Comparison of ENCODE assay signal across 8 mouse cellular contexts in the genomic region with DNA sequence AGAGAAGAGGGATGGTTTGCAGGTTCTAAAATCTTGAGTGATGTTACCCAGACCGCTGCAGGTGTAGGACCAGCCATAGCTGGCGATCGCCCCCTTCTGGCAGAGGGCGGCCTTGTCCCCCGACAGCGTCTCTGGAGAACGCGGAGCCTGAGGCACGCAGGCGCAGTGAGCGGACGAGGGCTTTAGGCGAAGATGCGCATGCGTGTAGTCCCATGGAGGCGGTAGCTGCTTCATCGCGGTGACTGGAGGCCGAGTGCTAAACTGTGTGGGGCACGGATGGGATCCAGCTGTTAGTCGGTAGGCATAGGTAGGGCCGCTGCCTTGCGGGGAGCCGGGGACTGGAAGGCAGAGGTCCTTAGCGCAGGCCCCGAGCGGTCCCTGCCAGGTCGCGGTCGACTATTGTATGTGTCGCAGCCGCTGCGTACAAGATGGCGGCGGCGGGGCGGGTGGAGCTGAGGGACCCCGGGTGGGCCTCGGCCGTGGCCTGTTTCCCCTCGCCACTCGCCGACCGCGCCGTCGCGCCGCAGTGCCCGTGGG. TPM values are rescaled to one million over a fixed set of nuclear protein-coding genes. Genes with fewer than 3 reads are reported as not detected.
A peak's percentile ranks its signal among the peaks of the same experiment; 100 is the strongest.
DNase-seq lines count a peak whose midpoint lies in the region; ATAC-seq lines count a peak whose summit lies in the region.

No protein-coding gene starts in this region.

- peak; percentile 93 for DNase-seq in Muller cell, postnatal 12 days (ENCODE audit: inconsistent ontology term)
- peak; percentile 97 for DNase-seq in cerebellum, adult 9-11 months
- peak; percentile 96 to 100 for DNase-seq in frontal cortex, adult 2 months (ENCODE audit: extremely low spot score in 1 of 2, low spot score in 1 of 2)
- DNase-seq in hindbrain, embryonic 11.5 days (ENCODE audit: low spot score): peak; percentile 100
- DNase-seq in layer of hippocampus, postnatal 10 days (ENCODE audit: low spot score in 2 of 2): peak; percentile 100
- peak; percentile 99 for DNase-seq in lung, postnatal 10 days
- DNase-seq in ovary, postnatal 36 days (ENCODE audit: low spot score): peak; percentile 98
- DNase-seq in thymus, postnatal 25 days: peak; percentile 100

- H3K27ac ChIP-seq in hindbrain, embryonic 11.5 days (ENCODE audit: low read depth, low read length): peak overlapping the region; percentile 90

- H3K4me2 ChIP-seq in hindbrain, embryonic 11.5 days (replicated peaks; ENCODE audit: low read depth, low read length): peak overlapping the region; percentile 59; the same call in 1 of the 2 replicates

- no peaks in the 10 kb centered on the region for H3K36me3 ChIP-seq in hindbrain, embryonic 11.5 days (ENCODE audit: control insufficient read depth, insufficient read depth, low read length)

- no peaks in the 10 kb centered on the region for H3K4me1 ChIP-seq in hindbrain, embryonic 11.5 days (replicated peaks; ENCODE audit: control insufficient read depth, insufficient read depth, low read length)

- peak overlapping the region; percentile 99 for H3K4me3 ChIP-seq in hindbrain, embryonic 11.5 days (ENCODE audit: low read depth, low read length)

- under 1% methylated on average over 42 of the region's 50 CpGs for WGBS in hindbrain, embryonic 11.5 days

- peak; percentile 95 for ATAC-seq in hindbrain, embryonic 11.5 days (ENCODE audit: low FRiP score)

- H3K9ac ChIP-seq in hindbrain, embryonic 11.5 days (ENCODE audit: low read depth, low read length): peak overlapping the region; percentile 99

- H3K9me3 ChIP-seq in hindbrain, embryonic 11.5 days (ENCODE audit: control insufficient read depth, low read length): no peaks in the 10 kb centered on the region

- H3K27me3 ChIP-seq in hindbrain, embryonic 11.5 days (ENCODE audit: control insufficient read depth, insufficient read depth, low read length): no peaks in the 10 kb centered on the region

RNA-seq across cellular contexts. Expression of a gene that starts 47.3 kb away (rescaled TPM):
- polyA plus RNA-seq in frontal cortex, adult 2 months (2012; rRNA removed): 62.4 and 65.0 TPM in 2 replicates
- polyA plus RNA-seq in hindbrain, embryonic 11.5 days (2014; fragmentation: Nextera tagmentation; extraction: Ambion mirVana): 111 and 119 TPM in 2 replicates
- 100 to 1,000 TPM; 109 to 119 TPM for total RNA-seq in layer of hippocampus, postnatal 10 days (2021)

Comparison
In these comparisons a context has a peak if more than half of its experiments do, and no peak if none do; other contexts are left out.
1. Peak in every context shown above with its lines: DNase-seq, ATAC-seq, H3K4me3 ChIP-seq and H3K27ac ChIP-seq.